Mouse (Mus musculus) central nervous system, embryonic 14 days (tissue): ENCODE results near the gene Gm10277. TPM values are rescaled to one million over a fixed set of nuclear protein-coding genes. Genes with fewer than 3 reads are reported as not detected.

Experiments used
- polyA plus RNA-seq: library from polyadenylated mRNA; depleted of rRNA; stranded (reverse); fragments of >200 nt; gene quantifications from 2 replicates; pipeline ENCODE4 v1.2.3, GENCODE M21; 2012; rRNA removed

Gene Gm10277
- polyA plus RNA-seq = not detected in 2 replicates

GRCm38 (mm10) chr11:77787707-77788106 lies at the start of gene Gm10277:
Gene Gm10277 (minus strand): TSS chr11:77787747.

GRCm38 (mm10) chr11:77762783-77763672 lies 24.5 kb downstream of the Gm10277 start, which contains the start of gene Myo18a:
Gene Myo18a (plus strand): TSS chr11:77763246.

Other genes with a start within 250 kb of the Gm10277 start
- 19.0 and 21.7 TPM in 2 replicates for gene Taok1, start 179.9 kb downstream of the Gm10277 start, polyA plus RNA-seq
- gene Nufip2, start 101.6 kb downstream of the Gm10277 start, polyA plus RNA-seq = 15.4 and 16.1 TPM in 2 replicates
- 0.26 TPM in 1 of 2 replicates, not detected in the other for gene Cryba1, start 62.5 kb downstream of the Gm10277 start, polyA plus RNA-seq
- 38.3 and 43.1 TPM in 2 replicates for gene Myo18a, start 24.5 kb downstream of the Gm10277 start, polyA plus RNA-seq
- gene Pipox, start 106.3 kb upstream of the Gm10277 start, polyA plus RNA-seq = 12.1 and 17.9 TPM in 2 replicates
- 139 and 182 TPM in 2 replicates for gene Sez6, start 143.1 kb upstream of the Gm10277 start, polyA plus RNA-seq
- 88.9 TPM in 2 replicates for gene Phf12, start 195.0 kb upstream of the Gm10277 start, polyA plus RNA-seq
- gene Dhrs13, start 244.5 kb upstream of the Gm10277 start, polyA plus RNA-seq = 25.5 and 27.0 TPM in 2 replicates